Mouse (Mus musculus) fat pad, adult 2 months (tissue): ENCODE results near the gene Gm21887.
"Not testable (repeated sequence)": the region's sequence is repeated elsewhere in the genome, so short reads cannot be mapped to it uniquely, and the experiment has no call there.

Source experiments
- DNase-seq: peaks from one replicate; pipeline ENCODE4 v3.0.0-alpha.2; 2011; ENCODE audit warnings: low read depth, low spot score; ENCODE audit errors: extremely low read depth

Gm21887 gene

DNA sequence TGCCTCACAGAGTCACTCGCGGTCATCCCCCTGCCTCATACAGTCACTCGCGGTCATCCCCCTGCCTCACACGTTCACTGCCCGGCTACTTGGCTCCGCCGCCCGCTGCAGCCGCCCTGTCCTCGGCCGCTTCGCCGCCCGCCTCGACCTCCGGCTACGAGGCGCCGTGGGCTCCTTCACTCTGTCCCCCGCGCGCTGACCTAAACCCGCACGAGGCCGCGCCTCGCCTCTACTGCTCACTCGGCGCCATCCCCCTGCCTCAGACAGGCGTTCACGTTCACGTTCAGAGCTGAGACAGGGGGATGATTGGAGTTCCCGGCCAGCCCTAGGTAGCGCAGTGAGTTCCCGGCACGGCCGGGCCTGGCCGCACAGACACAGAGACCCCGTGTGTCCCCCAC lies 12.0 kb upstream of the Gm21887 start:
- DNase-seq: not testable (repeated sequence)

DNA sequence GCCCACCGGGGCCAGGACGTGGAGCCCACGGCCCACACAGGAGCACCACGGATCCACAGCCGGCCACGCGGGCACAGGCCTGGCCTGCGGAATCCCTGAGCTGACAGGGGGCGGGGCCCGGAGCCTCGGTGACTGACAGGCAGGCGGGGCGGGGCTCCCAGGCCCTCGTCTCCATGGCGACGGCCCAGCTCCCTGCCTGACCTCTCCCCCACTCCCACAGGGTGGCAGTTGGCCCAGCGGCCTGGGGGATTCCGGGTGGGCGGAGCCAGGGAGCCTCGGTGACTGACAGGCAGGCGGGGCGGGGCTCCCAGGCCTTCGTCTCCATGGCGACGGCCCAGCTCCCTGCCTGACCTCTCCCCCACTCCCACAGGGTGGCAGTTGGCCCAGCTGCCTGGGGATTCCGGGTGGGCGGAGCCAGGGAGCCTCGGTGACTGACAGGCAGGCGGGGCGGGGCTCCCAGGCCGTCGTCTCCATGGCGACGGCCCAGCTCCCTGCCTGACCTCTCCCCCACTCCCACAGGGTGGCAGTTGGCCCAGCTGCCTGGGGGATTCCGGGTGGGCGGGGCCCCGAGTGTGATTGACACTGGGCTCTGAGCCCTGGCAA lies 11.5 kb upstream of the Gm21887 start:
- peak; percentile 97 for DNase-seq

DNA sequence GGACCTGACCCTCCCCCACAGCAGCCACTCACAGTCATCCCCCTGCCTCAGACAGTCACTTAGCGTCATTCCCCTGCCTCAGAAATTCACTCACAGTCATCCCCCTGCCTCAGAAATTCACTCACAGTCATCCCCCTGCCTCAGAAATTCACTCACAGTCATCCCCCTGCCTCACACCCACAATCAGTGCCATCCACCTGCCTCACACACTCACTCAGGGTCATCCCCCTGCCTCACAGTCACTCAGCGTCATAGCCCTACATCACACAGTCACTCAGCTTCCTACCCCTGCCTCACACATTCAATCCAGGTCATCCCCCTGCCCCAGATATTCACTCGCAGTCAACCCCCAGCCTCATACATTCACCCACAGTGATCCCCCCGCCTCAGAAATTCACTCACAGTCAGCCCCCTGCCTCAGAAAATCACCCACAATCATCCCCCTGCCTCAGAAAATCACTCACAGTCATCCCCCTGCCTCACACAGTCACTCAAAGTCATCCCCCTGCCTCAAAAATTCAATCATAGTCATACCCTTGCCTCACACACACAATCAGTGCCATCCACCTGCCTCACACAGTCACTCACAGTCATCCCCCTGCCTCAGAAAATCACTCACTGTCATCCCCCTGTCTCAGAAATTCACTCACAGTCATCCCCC lies 10.8 kb upstream of the Gm21887 start:
- DNase-seq: not testable (repeated sequence)

DNA sequence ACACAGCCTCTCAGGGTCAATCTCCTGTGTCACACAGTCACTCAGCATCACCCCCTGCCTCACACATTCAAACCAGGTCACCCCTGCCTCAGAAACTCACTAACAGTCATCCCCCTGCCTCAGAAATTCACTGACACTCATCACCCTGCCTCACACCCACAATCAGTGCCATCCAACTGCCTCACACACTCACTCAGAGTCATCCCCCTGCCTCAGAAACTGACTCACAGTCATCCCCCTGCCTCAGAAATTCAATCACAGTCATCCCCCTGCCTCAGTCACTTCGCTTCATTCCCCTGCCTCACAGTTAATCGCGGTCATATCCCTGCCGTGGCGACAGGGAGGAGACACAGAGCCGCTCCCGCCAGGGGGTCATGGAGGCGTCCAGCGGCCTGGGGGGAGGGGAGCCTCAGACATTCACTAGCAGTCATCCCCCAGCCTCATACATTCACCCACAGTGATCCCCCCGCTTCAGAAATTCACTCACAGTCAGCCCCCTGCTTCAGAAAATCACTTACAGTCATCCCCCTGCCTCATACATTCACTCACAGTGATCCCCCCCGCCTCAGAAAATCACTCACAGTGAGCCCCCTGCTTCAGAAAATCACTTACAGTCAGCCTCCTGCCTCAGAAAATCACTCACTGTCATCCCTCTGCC lies 10.1 kb upstream of the Gm21887 start:
- not testable (repeated sequence) for DNase-seq

DNA sequence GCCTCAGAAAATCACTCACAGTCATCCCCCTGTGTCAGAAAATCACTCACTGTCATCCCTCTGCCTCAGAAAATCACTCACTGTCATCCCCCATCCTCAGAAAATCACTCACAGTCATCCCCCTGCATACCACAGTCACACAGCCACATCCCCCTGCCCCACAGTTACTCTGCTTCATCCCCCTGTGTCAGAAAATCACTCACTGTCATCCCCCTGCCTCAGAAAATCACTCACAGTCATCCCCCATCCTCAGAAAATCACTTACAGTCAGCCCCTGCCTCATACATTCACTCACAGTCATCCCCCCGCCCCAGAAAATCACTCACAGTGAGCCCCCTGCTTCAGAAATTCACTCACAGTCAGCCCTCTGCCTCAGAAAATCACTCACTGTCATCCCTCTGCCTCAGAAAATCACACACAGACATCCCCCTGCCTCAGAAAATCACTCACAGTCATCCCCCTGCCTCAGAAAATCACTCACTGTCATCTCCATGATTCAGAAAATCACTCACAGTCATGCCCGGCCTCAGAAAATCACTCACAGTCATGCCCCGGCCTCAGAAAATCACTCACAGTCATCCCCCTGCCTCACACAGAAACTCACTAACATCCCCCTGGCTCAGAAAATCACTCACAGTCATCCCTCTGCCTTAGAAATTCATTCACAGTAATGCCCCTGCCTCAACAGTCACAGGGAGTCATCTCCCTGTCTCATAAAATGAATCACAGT lies 9.4 kb upstream of the Gm21887 start:
- not testable (repeated sequence) for DNase-seq

DNA sequence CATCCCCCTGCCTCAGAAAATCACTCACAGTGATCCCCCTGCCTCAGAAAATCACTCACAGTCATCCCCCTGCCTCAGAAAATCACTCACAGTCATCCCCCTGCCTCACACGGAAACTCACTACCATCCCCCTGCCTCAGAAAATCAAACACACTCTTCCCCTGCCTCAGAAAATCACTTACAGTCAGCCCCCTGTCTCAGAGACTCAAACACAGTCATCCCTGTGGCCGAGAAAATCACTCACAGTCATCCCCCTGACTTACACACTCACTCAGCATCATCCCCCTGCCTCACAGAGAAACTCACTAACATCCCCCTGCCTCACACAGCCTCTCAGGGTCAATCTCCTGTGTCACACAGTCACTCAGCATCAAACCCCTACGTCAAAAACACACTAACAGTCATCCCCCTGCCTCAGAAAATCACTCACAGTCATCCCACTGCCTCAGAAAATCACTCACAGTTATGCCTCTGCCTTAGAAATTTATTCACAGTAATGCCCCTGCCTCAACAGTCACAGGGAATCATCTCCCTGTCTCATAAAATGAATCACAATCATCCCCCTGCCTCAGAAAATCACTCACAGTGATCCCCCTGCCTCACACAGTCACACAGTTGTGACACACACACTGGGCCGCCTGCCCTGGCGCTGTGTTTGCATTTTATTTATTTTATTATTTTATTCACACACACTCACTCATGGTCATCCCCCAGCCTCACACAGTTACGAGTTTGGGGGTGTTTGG lies 8.6 kb upstream of the Gm21887 start:
- DNase-seq: not testable (repeated sequence)

DNA sequence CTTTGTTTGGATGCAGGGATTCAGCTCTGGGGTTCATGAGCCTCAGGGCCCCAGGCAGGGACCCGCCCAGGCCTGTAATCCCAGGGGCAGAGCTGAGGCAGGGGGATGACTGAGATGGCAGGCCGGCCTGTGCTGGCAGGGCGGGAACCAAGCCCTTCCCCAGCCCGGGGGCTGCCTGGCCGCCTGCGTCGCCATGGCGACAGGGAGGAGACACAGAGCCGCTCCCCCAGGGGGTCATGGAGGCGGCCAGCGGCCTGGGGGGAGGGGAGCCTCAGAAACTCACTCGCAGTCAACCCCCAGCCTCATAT lies 8.1 kb upstream of the Gm21887 start:
- DNase-seq: not testable (repeated sequence)

DNA sequence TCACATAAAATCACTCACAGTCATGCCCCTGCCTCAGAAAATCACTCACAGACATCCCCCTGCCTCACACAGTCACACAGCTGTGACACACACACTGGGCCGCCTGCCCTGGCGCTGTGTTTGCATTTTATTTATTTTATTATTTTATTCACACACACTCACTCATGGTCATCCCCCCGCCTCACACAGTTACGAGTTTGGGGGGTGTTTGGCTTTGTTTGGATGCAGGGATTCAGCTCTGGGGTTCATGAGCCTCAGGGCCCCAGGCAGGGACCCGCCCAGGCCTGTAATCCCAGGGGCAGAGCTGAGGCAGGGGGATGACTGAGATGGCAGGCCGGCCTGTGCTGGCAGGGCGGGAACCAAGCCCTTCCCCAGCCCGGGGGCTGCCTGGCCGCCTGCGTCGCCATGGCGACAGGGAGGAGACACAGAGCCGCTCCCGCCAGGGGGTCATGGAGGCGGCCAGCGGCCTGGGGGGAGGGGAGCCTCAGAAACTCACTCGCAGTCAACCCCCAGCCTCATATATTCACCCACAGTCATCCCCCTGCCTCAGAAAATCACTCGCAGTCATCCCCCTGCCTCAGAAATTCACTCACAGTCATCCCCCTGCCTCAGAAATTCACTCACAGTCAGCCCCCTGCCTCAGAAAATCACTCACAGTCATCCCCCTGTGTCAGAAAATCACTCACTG lies 6.8 kb upstream of the Gm21887 start:
- DNase-seq: not testable (repeated sequence)

DNA sequence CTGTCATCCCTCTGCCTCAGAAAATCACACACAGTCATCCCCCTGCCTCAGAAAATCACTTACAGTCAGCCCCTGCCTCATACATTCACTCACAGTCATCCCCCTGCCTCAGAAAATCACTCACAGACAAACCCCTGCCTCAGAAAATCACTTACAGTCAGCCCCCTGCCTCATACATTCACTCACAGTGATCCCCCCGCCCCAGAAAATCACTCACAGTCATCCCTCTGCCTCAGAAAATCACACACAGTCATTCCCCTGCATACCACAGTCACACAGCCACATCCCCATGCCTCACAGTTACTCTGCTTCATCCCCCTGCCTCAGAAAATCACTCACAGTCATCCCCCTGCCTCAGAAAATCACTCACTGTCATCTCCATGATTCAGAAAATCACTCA lies 5.9 kb upstream of the Gm21887 start:
- not testable (repeated sequence) for DNase-seq

DNA sequence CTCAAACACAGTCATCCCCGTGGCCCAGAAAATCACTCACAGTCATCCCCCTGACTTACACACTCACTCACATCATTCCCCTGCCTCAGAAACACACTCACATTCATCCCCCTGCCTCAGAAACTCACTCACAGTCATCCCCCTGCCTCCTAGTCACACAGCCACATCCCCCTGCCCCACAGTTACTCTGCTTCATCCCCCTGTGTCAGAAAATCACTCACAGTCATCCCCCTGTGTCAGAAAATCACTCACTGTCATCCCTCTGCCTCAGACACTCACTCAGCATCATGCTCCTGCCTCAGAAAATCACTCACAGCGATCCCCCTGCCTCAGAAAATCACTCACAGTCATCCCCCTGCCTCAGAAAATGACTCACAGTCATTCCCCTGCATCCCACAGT lies 5.2 kb upstream of the Gm21887 start:
- not testable (repeated sequence) for DNase-seq

DNA sequence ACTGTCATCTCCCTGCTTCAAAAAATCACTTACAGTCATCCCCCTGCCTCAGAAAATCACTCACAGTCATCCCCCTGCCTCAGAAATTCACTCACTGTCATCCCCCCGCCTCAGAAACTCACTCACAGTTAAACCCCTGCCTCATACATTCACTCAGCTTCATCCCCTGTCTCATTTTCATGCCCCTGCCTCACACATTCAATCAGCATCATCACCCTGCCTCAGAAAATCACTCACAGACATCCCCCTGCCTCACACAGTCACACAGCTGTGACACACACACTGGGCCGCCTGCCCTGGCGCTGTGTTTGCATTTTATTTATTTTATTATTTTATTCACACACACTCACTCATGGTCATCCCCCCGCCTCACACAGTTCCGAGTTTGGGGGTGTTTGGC lies 4.7 kb upstream of the Gm21887 start:
- not testable (repeated sequence) for DNase-seq

DNA sequence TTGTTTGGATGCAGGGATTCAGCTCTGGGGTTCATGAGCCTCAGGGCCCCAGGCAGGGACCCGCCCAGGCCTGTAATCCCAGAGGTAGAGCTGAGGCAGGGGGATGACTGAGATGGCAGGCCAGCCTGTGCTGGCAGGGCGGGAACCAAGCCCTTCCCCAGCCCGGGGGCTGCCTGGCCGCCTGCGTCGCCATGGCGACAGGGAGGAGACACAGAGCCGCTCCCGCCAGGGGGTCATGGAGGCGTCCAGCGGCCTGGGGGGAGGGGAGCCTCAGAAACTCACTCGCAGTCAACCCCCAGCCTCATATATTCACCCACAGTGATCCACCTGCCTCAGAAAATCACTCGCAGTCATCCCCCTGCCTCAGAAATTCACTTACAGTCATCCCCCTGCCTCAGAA lies 4.3 kb upstream of the Gm21887 start:
- DNase-seq: not testable (repeated sequence)

DNA sequence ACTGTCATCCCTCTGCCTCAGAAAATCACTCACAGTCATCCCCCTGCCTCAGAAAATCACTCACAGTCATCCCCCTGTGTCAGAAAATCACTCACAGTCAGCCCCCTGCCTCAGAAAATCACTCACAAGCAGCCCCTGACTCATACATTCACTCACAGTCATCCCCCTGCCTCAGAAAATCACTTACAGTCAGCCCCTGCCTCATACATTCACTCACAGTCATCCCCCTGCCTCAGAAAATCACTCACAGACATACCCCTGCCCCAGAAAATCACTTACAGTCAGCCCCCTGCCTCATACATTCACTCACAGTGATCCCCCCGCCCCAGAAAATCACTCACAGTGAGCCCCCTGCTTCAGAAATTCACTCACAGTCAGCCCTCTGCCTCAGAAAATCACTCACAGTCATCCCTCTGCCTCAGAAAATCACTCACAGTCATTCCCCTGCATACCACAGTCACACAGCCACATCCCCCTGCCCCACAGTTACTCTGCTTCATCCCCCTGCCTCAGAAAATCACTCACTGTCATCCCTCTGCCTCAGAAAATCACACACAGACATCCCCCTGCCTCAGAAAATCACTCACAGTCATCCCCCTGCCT lies 3.7 kb upstream of the Gm21887 start:
- not testable (repeated sequence) for DNase-seq

DNA sequence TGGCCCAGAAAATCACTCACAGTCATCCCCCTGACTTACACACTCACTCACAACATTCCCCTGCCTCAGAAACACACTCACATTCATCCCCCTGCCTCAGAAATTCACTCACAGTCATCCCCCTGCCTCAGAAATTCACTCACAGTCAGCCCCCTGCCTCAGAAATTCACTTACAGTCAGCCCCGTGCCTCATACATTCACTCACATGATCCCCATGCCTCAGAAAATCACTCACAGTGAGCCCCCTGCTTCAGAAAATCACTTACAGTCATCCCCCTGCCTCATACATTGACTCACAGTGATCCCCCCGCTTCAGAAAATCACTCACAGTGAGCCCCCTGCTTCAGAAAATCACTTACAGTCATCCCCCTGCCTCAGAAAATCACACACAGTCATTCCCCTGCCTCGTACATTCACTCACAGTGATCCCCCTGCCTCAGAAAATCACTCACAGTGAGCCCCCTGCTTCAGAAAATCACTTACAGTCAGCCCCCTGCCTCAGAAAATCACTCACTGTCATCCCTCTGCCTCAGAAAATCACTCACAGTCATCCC lies 2.7 kb upstream of the Gm21887 start:
- DNase-seq: not testable (repeated sequence)

DNA sequence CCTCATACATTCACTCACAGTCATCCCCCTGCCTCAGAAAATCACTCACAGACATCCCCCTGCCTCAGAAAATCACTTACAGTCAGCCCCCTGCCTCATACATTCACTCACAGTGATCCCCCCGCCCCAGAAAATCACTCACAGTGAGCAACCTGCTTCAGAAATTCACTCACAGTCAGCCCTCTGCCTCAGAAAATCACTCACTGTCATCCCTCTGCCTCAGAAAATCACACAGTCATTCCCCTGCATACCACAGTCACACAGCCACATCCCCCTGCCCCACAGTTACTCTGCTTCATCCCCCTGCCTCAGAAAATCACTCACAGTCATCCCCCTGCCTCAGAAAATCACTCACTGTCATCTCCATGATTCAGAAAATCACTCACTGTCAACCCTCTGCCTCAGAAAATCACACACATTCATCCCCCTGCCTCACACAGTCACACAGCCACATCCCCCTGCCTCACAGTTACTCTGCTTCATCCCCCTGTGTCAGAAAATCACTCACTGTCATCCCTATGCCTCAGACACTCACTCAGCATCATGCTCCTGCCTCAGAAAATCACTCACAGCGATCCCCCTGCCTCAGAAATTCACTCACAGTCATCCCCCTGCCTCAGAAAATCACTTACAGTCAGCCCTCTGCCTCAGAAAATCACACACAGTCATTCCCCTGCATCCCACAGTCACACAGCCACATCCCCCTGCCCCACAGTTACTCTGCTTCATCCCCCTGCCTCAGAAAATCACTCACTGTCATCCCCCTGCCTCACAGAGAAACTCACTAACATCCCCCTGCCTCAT lies 1.9 kb upstream of the Gm21887 start:
- DNase-seq: not testable (repeated sequence)

DNA sequence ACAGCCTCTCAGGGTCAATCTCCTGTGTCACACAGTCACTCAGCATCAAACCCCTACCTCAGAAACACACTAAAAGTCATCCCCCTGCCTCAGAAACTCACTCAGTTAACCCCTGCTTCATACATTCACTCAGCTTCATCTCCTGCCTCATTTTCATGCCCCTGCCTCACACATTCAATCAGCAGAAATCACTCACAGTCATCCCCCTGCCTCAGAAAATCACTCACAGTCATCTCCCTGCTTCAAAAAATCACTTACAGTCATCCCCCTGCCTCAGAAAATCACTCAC lies 1.3 kb upstream of the Gm21887 start:
- DNase-seq: not testable (repeated sequence)

DNA sequence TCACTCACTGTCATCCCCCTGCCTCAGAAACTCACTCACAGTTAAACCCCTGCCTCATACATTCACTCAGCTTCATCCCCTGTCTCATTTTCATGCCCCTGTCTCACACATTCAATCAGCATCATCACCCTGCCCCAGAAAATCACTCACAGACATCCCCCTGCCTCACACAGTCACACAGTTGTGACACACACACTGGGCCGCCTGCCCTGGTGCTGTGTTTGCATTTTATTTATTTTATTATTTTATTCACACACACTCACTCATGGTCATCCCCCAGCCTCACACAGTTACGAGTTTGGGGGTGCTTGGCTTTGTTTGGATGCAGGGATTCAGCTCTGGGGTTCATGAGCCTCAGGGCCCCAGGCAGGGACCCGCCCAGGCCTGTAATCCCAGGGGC lies 875 bp upstream of the Gm21887 start:
- not testable (repeated sequence) for DNase-seq

DNA sequence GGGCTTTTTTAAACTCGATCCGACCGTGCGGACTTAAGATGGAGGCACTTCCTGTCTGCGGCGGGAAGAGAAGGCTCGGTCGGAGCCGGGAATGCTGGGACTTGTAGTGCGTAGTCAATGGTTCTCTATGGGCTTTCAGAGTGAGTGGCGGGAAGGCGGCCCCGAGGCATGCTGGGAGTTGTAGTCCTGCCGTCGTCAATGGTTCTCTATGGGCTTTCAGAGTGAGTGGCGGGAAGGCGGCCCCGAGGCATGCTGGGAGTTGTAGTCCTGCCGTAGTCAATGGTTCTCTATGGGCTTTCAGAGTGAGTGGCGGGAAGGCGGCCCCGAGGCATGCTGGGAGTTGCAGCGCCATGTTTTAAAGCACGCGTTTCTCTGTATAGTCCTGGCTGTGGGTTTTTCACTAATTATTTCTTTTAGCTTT lies 352 bp downstream of the Gm21887 start:
- DNase-seq: peak; percentile 99
